Mouse (Mus musculus) forebrain, embryonic 14.5 days (tissue): ENCODE data around the gene Usp18. TPM values are rescaled to one million over a fixed set of nuclear protein-coding genes. Genes with fewer than 3 reads are reported as not detected.

Source experiments
- ATAC-seq: fragments of 200-750 bp; cut with Nextera tagmentation; 2 replicates; pipeline ENCODE4 v1.8.0; 2017; ENCODE audit warnings: mild to moderate bottlenecking, moderate library complexity
- DNase-seq: peaks from one replicate; pipeline ENCODE4 v3.0.0-alpha.2; 2015; ENCODE audit warnings: low spot score
- H3K27ac ChIP-seq: fragments of 300-500 bp; sonication (generic); 2 replicates; pipeline ENCODE4 v1.5.1; 2014; ENCODE audit warnings: low read depth, mild to moderate bottlenecking, control low read depth, low read length, moderate library complexity
- H3K27me3 ChIP-seq: fragments of 300-500 bp; sonication (generic); replicated peaks from 2 replicates; pipeline ENCODE4 v1.6.1; 2014; ENCODE audit warnings: low read length, control low read depth, mixed read lengths; ENCODE audit not compliant: control insufficient read depth, insufficient read depth
- H3K36me3 ChIP-seq: fragments of 300-500 bp; sonication (generic); 2 replicates; pipeline ENCODE4 v1.6.1; 2014; ENCODE audit warnings: low read length, control low read depth; ENCODE audit not compliant: control insufficient read depth, insufficient read depth
- H3K4me1 ChIP-seq: fragments of 300-500 bp; sonication (generic); 2 replicates; pipeline ENCODE4 v1.6.1; 2014; ENCODE audit warnings: antibody characterized with exemption, low read length, control low read depth; ENCODE audit not compliant: control insufficient read depth, insufficient read depth
- H3K4me2 ChIP-seq: fragments of 300-500 bp; sonication (generic); 2 replicates; pipeline ENCODE4 v1.6.1; 2014; ENCODE audit warnings: mild to moderate bottlenecking, control low read depth, low read length
- H3K4me3 ChIP-seq: fragments of 300-500 bp; sonication (generic); 2 replicates; pipeline ENCODE4 v1.5.1; 2014; ENCODE audit warnings: low read depth, low read length, control low read depth
- H3K9ac ChIP-seq: fragments of 300-500 bp; sonication (generic); 2 replicates; pipeline ENCODE4 v1.6.1; 2014; ENCODE audit warnings: mild to moderate bottlenecking, low read length, control low read depth, moderate library complexity
- H3K9me3 ChIP-seq: fragments of 300-500 bp; sonication (generic); replicated peaks from 2 replicates; pipeline ENCODE4 v1.6.1; 2016; ENCODE audit warnings: low read length, control low read depth, mixed read lengths; ENCODE audit not compliant: control insufficient read depth
- WGBS: fragments of 180-500 bp; shearing (Covaris S2); extraction: QIAGEN DNeasy Blood & Tissue Kit; methylation state at CpG from one replicate; pipeline ENCODE4 v1.1.7; 2014; 5-methylcytosine and 5-hydroxymethylcytosine counted together
- polyA plus RNA-seq: library from polyadenylated mRNA; unstranded; fragments of >200 nt; fragmentation: Nextera tagmentation; extraction: Ambion mirVana; gene quantifications from 2 replicates; pipeline ENCODE4 v1.2.1, GENCODE M21; 2014

The Usp18 gene
- polyA plus RNA-seq, 1 experiment from 2014 or later: 0.76 TPM

DNA sequence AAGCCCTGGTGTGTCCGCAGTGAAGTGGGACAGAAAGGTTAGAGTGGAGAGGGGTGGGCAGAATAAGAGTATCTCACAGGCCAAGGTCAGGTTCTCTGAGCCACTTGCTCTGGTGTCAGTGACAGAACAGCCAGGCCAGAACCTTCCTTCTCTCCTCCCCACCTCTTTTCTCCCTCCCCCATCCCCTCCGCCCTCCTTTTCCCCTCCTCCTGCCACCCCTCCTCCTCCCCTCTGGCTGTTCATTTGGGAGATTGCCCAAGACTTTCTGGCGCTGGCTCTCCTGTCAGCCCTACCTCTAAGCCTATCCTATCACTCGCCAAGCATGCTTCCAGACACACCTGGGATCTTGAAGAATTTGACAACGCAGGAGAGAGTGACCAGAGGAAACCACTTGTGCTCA, 34.0 kb upstream of the Usp18 start:
- WGBS: 4% methylated on average over 4 of the region's 5 CpGs
- H3K4me3 ChIP-seq: no peak overlapping the region
- peak; percentile 18; the same call in 1 of the 2 replicates for ATAC-seq
- H3K36me3 ChIP-seq: no peaks in the 10 kb centered on the region
- no peak overlapping the region for H3K27ac ChIP-seq
- no peak overlapping the region for H3K9ac ChIP-seq
- H3K27me3 ChIP-seq: peaks cover 11% of the 10 kb centered on the region; the same call in 1 of the 2 replicates
- DNase-seq: peak; percentile 45
- H3K9me3 ChIP-seq: no peaks in the 10 kb centered on the region
- H3K4me1 ChIP-seq: peaks cover 14% of the 10 kb centered on the region
- H3K4me2 ChIP-seq: peak overlapping the region; percentile 86

DNA sequence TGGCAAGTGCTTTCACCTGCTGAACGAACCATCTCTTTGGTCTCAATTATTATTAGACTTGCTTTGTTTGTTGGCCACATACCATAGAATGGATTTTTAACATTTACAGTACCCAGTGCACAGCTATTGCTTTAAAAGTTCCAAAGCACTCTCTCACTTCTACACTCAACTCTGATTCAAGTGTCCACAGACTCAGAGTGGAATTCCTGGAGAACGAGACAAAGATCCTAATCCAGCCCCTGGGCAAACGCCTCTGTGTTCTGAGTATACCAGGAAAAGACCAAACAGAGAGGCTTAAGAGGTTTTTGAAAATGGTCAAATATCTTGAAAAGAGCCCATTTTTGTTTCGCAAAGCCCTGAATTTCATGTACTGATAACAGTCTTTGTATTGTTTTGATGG, 32.7 kb upstream of the Usp18 start:
- 70% methylated on average over 4 of the region's 4 CpGs for WGBS

DNA sequence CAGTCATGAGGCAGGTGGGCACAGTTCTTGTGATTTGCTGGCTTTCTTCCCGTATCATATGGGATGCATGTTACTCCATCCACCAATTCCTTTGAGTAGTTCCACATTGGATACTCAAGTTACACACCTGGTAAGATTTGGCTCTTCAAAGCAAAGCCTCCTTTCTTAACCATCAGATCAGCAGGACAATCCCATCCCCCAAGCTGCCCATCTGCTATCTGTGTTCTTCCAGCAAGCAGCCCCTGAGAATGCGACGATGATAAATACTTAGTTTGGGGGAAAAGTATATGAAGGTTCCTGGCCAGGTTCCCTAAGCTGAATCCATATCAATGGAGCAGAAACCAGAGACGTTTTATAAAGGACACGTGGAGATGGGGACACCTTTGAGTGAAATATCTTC, 31.5 kb upstream of the Usp18 start:
- H3K27me3 ChIP-seq: peaks cover 11% of the 10 kb centered on the region; the same call in 1 of the 2 replicates
- no peak overlapping the region for H3K4me3 ChIP-seq
- no peaks in the 10 kb centered on the region for H3K36me3 ChIP-seq
- ATAC-seq (no peak), DNase-seq (no peak)
- no peak overlapping the region for H3K4me2 ChIP-seq
- WGBS: 83% methylated on average over 5 of the region's 5 CpGs
- no peaks in the 10 kb centered on the region for H3K9me3 ChIP-seq
- H3K27ac ChIP-seq: no peak overlapping the region
- H3K4me1 ChIP-seq: peaks cover 14% of the 10 kb centered on the region
- no peak overlapping the region for H3K9ac ChIP-seq

More for the DNA sequence above, 32.7 kb upstream of the Usp18 start:
- Histone ChIP-seq H3K4me2 (no peak overlapping the region), H3K4me1 (peaks cover 14% of the 10 kb centered on the region), H3K9ac (no peak overlapping the region), H3K36me3 (no peaks in the 10 kb centered on the region), H3K4me3 (no peak overlapping the region), H3K9me3 (no peaks in the 10 kb centered on the region), H3K27ac (no peak overlapping the region; the same call in 1 of the 2 replicates), H3K27me3 (peaks cover 11% of the 10 kb centered on the region; the same call in 1 of the 2 replicates)
- ATAC-seq (no peak), DNase-seq (no peak)

DNA sequence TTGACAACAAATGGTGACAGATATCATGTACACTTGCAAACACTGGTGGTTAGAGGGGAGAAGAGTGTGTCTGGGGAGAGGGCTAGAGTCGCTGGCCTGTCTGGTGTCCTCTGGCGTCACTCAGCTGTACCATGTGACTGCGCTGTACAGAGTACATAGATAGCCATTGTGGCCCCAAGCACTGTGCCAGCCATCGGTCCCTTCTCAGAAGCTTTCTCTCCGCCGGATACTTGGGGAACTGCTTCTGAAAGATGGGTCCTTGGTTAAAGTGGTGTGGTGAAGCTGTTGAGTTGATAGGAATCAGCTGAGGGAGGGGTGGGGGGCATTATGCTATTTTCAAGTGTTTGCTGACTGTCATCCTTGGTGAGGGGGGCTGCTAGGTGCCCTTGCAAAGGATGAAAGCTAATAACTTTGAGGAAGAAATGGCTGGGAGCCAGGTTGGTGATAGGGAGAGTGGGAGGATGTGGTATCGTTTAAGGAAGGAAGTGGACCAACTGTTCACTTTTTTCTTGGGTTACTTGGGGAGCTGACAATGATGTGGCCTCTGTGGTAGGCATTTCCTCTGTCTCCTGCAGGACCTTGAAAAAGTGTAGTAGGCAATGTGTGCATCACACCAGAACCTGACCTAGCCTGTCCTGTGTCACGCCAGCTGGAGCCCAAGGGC, 30.9 kb upstream of the Usp18 start:
- no peaks in the 10 kb centered on the region for H3K36me3 ChIP-seq
- H3K4me2 ChIP-seq: no peak overlapping the region
- peaks cover 14% of the 10 kb centered on the region for H3K4me1 ChIP-seq
- no peak overlapping the region for H3K9ac ChIP-seq
- H3K27ac ChIP-seq: no peak overlapping the region
- no peak overlapping the region for H3K4me3 ChIP-seq
- peaks cover 11% of the 10 kb centered on the region; the same call in 1 of the 2 replicates for H3K27me3 ChIP-seq
- ATAC-seq: no peak
- no peaks in the 10 kb centered on the region for H3K9me3 ChIP-seq
- 85% methylated on average over 8 of the region's 8 CpGs for WGBS
- no peak for DNase-seq

DNA sequence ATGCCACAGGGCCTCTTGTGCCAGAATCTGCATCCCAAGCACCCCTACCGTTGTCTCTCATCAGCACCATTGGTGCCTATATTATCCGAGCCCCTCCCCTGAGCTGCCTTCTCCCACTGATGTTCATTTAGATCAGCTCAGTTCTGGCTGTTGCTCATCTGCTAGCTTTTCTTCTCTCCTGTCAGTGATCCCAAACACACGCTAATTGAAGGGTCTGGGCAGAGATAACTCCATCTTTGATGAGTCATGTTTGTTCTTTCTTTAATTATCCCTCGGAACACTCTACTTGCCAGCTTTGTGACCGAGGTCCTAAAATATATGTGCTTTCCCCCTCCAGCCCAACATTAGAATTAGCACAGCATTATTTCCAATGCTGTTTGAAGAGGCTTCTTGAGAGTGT, 30.4 kb upstream of the Usp18 start:
- H3K27me3 ChIP-seq: peaks cover 11% of the 10 kb centered on the region; the same call in 1 of the 2 replicates
- H3K4me3 ChIP-seq: no peak overlapping the region
- H3K9me3 ChIP-seq: no peaks in the 10 kb centered on the region
- no peak overlapping the region for H3K27ac ChIP-seq
- DNase-seq (no peak), ATAC-seq (no peak)
- H3K4me1 ChIP-seq: peaks cover 13% of the 10 kb centered on the region
- 74% methylated on average over 5 of the region's 5 CpGs for WGBS
- no peak overlapping the region for H3K9ac ChIP-seq
- no peak overlapping the region for H3K4me2 ChIP-seq
- no peaks in the 10 kb centered on the region for H3K36me3 ChIP-seq

DNA sequence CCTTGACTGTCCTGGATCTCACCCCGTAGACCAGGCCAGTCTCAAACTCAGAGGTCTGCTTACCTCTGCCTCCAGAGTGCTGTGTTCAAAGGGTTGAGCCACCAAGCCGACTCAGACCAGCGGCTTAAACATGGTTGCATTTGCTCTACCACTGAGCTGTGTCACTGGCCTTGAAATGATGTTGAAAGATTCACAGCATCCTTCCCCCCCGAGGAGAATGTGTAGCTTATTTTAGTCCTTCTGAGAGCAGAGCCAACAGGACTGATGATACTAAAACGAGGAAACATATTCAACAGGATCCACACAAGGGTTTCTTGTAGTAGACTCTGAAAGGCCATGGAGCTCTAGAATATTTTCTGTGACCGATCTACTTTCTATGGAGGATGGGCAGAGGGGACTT, 29.8 kb upstream of the Usp18 start:
- WGBS: 86% methylated on average over 6 of the region's 6 CpGs

DNA sequence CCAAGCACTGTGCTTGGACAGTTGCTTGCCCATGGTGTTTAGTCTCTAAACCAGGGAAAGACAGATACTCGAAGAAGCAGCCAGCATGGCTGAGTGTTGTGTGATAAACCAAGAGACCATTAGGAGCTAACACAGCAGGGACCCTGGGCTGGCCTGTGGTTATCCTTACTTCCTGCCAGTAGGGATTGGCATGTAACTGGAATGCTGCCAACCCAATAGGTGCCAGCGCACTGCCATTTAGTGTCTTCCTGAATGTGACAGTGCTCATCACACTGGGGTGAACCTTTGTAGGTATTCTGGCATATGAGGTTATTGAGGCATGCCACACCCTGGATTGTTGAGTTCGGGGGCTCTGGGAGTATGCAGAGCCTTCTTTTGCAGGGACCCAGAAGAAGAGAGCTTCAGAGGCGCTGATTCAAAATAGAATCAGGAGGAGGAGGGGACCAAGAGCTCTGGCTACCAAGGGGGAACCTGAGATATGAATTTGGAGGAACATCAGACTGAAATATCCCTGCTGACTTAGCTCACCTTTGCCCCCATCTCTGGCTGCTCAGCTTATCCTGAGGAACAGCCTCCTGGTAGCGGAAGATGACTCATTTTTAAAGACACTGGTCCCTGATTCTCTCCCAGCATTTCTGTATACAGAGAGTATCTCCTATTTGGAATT, 29.0 kb upstream of the Usp18 start:
- H3K27me3 ChIP-seq: no peaks in the 10 kb centered on the region
- H3K4me1 ChIP-seq: no peaks in the 10 kb centered on the region
- H3K9me3 ChIP-seq: no peaks in the 10 kb centered on the region
- H3K9ac ChIP-seq: no peak overlapping the region
- no peaks in the 10 kb centered on the region for H3K36me3 ChIP-seq
- ATAC-seq: no peak
- H3K4me2 ChIP-seq: no peak overlapping the region
- no peak overlapping the region for H3K27ac ChIP-seq
- 87% methylated on average over 5 of the region's 5 CpGs for WGBS
- DNase-seq: no peak
- H3K4me3 ChIP-seq: no peak overlapping the region

More for the DNA sequence above, 29.8 kb upstream of the Usp18 start:
- H3K36me3 ChIP-seq: no peaks in the 10 kb centered on the region
- H3K4me3 ChIP-seq: no peak overlapping the region
- no peak for ATAC-seq
- no peak overlapping the region for H3K4me2 ChIP-seq
- no peaks in the 10 kb centered on the region for H3K9me3 ChIP-seq
- H3K27ac ChIP-seq: no peak overlapping the region
- H3K4me1 ChIP-seq: peaks cover 7% of the 10 kb centered on the region
- H3K27me3 ChIP-seq: peaks cover 8% of the 10 kb centered on the region; the same call in 1 of the 2 replicates
- no peak for DNase-seq
- H3K9ac ChIP-seq: no peak overlapping the region

DNA sequence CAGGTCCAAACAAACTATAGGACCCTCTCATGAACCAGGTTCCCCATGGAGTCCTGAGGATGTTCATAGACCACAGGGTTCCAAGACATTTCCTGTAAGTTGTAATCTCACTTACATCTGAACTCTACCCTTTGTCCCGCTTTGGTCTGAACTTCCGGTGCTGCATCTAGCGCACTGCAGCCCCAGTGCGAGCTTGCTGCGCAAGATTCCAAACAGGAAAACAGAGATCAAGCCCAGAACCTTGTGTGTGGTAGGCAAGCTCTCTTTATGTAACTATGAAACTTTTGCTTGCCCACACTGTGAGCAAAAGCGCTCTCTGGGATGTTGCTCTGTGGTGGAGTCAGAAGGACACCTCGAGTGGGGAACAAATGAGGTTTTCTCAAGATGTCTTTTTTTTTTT, 27.7 kb upstream of the Usp18 start:
- no peak for ATAC-seq
- WGBS: 90% methylated on average over 7 of the region's 7 CpGs
- Histone ChIP-seq H3K4me1 (no peaks in the 10 kb centered on the region), H3K36me3 (no peaks in the 10 kb centered on the region), H3K9ac (no peak overlapping the region), H3K4me3 (no peak overlapping the region), H3K27ac (no peak overlapping the region), H3K4me2 (no peak overlapping the region), H3K9me3 (no peaks in the 10 kb centered on the region), H3K27me3 (no peaks in the 10 kb centered on the region)
- DNase-seq: no peak

DNA sequence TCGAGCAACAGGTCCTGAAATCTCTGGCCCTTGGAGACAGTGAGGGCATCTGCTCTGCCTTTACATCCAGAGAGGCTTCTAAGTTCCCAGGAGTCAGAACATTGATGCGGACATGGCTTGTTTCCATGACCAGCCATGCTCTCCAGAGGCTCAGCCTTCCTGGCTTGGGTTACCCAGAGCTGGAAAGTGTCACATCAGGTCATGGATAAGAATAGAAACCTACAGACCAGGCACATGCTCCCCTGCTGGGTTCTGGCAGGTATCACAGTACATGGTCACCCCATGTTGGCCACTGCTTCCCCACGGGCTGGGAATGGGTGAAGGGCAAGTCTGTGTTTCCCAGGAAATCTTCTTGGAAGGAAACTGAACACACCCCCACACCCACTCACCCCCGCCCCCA, 26.3 kb upstream of the Usp18 start:
- Histone ChIP-seq H3K4me1 (no peaks in the 10 kb centered on the region), H3K9me3 (no peaks in the 10 kb centered on the region), H3K4me2 (no peak overlapping the region), H3K9ac (no peak overlapping the region), H3K36me3 (no peaks in the 10 kb centered on the region), H3K27me3 (no peaks in the 10 kb centered on the region), H3K4me3 (no peak overlapping the region), H3K27ac (no peak overlapping the region)
- 75% methylated on average over 4 of the region's 4 CpGs for WGBS
- DNase-seq (no peak), ATAC-seq (no peak)
